Mouse (Mus musculus) left cerebral cortex, adult 9 months (tissue): ENCODE measurements around the gene Nkain2.

Source experiments
- DNase-seq, 2 experiments: peaks; one replicate each; pipeline ENCODE4 v3.0.0; 2022; ENCODE audit warnings: low spot score in 2 of 2

Nkain2 gene

DNA sequence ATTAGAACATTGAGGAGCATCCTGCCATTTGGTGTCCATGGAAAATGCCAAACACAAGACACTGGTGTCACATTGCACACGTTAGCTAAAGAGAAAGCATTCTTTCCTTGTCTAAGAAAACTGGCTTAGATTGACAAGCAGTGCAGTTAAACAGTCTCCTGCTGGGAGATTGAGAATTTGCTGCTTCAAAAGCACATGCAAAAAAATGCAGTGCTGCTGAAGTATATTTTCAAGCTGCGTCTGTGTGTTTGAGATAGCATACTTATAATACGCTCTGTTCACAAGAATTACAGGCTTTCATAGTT is 313.0 kb downstream of the Nkain2 start:
- no peak for DNase-seq

DNA sequence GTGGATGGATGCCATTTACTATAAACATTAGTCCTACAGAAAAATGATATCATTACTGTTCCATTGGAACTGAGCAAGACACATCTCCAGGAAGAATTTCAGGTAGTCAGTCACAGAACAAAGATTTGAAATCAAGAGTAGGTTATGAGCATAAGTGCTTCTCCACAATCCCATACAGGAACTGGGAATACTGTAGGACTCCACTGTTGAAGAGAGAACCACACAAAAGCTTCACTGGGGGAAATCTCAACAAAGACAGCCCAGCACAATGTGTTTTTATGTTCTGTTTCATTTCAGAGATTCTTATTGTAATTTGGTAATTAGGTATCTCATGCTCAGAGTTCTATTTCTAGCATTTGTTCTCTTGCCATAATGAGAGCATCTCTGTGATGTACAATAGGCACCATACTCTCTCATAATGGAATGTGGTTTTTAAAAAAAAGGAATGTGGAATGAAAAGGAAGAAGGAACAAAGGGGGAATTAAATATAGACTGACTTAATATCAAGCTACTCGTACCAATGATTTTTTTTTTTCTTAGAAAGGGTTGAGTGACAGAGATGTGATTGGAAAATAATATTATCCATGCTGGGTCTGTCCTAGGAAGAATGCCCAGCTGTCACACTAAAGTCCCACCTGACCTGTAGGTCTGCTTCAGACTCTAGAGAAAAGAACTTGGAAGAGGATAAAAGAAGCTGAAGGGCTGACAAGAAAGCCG is 313.5 kb downstream of the Nkain2 start:
- DNase-seq: no peak

DNA sequence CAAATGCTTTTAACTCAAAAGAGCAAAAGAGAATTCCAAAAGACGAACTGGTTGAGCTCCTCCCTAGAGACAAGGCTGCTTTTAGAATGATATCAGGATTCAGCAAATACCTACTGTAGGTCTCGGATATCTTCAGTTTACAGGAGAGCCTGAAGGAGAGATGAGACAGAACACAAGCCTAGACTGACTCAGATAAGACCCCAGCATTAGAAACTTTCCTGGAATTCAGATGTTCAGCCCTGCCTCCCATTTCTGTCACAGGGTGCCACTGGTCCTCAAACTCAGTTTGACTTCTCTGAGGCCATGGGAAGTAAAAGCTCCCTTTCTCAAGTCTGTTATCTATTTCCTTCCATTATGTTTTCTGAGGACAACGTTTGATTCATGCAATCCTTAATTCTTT is 332.6 kb downstream of the Nkain2 start:
- no peak for DNase-seq

DNA sequence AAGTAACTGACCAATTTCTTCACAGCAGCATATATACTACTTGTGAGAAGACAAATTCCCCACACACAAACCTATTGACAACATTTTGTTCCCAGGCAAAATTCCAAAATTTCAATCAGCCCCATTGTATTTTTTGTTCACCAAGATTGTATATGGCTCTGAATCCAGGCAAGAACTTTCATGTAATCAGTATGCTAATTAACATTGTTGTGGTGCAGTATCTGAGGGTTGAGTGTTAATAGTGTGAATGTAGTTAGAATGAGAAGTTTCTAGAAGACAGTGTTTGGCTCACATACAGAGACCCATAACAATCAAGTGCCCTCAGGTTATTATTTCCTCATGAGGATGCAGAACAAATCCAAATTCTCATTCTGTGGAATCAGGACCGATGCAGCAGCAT is 354.2 kb downstream of the Nkain2 start:
- no peak for DNase-seq

DNA sequence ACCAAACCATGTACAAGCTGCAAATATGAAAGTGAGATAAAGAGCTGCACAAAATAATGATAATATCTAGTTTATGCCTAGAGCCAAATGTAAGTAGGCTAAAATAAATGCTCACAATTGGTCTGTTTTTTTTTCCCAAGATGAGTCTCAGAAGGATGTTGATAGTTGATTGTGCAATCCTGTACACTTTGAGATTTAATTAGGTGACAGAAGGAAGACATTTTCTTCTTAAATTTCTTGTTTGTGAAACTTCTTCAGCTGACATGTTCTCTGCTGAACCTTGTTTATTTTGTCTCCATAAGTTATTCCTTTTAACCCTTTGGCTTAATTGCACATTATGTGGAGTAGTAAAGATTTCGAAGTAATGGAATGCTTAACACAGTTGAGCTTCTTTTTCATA is 379.4 kb downstream of the Nkain2 start:
- no peak for DNase-seq

DNA sequence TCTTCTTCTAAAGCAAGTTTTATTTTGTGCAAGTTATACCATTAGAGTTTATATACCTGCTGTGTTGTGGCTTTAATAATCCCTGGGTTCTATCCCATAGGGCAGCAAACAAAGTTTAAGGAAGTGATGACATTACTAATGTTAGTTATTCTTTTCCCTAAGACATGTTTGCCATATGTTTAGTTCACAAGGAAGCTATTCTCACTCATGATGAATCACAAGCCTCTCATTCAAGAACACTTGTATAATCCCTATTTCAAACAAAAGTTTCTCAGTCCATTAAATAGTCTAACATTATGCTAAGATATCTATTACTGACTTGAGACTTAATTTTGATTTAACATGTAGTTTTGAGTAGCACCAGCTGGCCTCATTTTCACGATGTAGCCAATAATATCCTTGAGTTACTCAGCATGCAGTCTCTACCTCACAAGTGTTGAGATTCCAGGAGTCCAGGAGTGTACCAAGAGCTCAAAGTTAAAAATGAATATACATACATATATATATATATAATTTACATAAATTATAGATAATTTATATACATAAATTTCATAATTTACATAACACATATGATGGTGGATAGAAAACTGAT is 395.6 kb downstream of the Nkain2 start:
- no peak for DNase-seq

DNA sequence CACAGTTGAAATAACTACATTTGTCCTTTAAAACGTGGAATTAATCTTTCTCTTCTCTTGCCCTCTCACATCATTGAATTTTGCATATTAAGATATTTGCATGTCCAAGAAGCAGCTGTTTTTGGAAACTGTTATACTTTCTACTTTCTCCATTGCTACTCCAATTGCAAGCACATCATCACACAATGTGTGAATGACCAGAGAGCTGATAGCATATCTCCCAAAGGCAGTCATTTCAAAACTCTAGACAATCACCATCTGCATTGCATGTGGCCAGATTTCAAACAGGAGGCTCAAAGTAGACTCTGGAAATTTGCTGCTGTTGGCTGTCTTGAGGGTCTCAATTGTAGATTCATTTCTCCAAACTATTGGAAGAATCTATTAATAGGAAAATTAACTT is 396.7 kb downstream of the Nkain2 start:
- no peak for DNase-seq

DNA sequence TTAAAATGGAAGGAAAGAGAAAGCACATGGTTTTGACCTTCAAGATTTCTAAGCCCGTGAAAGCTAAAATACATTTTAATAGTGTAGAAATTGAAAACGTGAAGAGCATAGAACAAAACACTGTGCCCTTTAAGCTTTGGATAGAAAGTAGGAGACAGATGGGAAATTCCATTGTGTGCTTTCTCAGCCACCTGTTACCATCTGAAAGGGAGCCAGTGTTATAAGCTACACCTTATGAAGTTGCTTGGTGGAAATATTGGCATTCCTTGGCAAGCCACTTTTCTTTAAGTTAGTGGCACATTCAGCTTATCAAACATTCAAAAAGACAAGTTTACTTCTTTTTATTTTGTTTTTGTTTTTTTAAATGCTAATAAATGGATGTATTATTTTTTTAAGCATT is 427.5 kb downstream of the Nkain2 start:
- peak in 1 of 2 experiments; percentile 8 for DNase-seq

DNA sequence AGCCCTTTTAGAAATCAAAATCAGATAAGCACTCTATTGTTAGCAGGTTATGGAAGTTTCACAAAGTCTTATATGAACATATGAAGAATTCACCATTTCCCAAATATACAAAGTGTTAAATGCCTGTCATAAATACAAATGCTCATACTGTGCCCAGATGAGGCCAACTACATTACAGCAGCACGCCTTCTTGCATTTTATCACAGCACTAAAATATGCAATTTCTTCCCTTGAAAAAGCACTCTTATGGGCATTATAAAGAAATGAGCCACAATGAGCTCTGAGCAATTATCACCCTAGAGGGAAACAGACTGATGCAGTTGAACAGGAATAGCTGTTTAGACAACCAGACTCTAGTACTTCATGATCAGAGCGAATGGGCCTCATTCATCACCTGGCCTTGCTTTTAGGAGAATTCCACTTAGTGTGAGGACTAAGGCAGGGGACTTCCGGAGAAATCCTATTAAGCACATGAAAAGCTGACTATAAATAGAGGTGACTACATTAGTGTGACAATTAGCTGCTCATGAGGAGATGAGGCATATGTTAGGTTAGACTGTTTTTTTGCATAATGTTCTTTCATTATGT is 450.2 kb downstream of the Nkain2 start:
- no peak for DNase-seq

DNA sequence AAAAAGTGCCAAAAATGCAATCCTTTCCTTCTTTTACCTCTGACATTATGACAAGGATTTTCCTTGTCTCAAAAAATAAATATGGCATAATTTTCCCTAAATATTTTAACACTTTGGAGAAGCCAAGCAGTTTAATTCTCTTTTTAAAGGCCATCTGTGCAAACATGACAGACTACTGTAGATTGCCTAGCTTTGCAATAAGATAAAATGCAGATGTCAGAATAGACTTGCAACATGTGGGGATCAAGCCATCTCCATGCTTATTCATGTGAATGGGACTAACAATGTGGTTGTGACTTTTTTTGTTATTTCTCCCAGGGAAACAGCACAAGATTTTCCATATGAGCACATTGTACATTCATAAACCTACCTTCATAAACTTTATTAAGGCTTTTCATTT is 476.0 kb downstream of the Nkain2 start:
- DNase-seq: no peak

DNA sequence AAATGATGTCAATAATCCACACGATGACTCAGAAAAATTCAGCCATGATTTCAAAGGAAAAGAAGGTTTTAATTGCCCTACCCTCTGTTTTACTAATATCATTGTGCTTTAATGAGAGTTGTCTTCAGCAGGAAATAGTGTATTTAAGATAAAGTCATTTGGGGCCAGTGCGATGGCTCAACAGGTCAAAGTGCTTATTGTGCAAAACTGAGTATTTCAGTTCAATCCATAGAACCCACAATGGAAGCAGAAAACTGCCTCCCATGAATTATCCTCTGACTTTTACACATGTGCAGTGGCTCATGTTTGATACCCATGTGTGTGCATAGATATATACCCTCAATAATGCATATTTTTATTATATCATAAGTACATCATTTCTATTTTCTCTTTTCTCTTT is 478.9 kb downstream of the Nkain2 start:
- no peak for DNase-seq

DNA sequence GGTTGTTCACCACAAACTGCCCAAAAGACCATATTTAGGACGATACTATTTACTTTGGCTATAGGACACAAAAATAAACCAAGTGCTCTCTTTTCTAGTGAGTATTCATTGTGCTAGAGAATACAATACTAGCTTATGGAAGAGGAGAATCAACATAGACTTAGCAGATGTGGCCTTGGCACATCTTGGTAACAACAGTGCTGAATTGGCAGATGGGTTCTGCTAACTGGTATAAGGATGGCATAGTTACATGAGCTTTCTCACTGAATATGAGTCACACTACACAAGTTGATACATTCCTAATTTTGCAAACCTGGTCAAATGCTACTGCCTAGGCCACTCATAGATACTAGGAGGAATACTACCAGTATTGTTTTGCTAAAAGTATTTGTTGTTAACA is 489.3 kb downstream of the Nkain2 start:
- no peak for DNase-seq

DNA sequence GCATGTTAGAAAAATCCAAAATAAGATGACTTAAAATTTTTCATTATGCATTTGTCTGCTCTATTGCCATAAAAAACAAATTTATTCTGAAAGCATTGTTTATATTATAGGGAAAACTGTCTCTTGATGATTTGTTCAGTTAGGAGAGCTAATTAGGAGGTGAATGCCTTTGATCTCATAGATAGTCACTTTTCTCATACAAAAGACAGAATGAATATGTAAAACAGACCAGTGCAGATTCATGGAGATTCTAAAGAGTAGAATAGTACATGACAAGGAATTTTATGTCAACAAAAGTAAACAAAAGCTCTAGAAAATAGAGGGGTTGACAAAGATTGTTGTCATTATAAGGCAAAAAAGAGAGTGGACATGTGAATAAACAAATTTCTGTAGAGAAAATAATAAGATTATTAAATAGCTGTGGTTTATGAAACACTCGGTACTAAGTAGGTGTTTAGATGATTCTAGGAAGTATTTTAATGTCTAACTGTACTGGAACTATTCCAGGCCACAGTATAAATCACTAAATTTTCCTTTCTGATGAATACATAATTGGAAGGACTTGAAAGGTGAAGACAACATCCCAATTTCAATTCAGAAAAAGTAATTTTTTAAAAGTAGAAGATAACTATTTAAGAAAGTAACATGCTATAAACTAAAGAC is 496.3 kb downstream of the Nkain2 start:
- no peak for DNase-seq

DNA sequence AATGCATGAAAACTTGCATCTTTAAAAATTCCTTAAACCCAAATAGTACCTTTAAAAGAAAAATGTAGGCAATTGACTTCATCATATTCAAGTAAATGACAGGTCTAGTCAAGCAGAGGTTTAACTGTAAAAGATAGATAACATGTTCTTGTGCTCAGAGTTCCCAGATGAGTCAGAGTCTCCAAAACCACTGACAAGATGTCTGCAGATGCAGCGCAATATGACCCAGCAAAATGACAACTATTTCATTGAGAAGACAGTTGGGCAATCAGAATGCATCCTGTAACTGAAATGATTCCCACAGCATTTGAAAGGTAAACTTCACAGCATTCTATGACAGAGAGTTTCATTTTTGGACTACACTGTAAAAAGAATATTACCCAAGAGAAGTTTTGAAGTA is 496.9 kb downstream of the Nkain2 start:
- no peak for DNase-seq

DNA sequence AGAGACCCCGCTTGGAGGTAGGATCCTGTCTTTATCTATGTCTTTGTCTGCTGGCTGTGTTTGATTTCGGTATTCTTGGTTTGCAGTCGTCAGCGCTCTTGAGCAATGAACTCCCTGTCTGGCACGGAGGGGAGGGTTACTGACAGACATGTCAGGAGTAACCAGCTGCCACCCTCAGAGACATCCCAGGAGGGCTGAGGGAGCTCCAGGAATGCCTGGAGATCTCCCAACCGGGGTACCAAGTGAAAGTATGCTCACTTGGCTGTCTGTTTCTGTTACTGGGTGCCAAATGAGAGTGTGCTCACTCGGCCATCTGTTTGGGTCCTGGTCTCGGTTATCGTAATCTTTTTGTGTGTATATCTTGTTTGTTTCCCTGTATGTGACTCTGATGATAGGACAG is 577.5 kb downstream of the Nkain2 start:
- no peak for DNase-seq

DNA sequence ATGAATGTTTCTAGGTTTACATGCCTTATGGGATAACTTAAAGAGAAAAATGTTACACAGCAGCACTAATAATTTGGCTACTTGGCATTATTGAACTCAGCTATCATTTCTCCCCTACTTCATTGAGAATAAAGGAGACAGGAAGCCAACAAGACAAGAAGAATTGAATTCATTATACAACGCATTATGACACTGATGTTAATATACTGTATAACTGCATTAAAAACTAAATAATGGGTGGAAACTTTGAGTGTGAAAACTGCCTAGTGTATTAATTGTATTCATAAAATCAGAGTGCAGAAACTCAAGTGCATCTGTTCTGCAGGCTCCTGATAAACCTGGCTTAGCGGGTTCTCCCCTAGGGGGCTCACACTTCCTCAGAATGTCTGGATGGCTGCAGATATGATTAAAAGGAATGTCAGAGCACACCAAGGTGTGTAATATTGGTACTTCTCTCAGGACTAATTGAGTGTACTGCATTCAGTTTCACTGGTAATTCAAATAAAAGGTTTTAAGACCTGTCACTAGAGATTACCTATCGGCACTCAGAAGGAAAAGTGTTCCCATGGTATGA is 589.2 kb downstream of the Nkain2 start:
- DNase-seq: no peak

DNA sequence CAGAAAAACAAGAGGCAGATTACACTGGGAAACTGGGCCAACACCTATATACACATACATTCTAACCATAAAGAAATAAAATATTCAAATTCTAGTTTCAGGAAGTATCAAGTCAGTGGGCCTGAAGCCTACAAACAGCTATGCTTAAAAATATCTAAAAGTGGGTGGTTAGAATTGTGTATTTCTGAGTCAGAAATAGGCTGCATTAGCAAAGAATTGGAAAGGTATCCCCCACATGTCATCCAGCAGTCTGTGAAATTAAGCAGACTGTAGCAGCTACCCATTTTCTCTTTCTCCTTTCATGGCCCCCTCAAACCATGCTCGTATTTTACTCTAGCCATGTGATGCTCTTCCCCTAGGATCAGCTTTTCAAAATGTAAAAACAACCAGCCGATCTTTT is 599.8 kb downstream of the Nkain2 start:
- DNase-seq: peak; percentile 4 to 22

DNA sequence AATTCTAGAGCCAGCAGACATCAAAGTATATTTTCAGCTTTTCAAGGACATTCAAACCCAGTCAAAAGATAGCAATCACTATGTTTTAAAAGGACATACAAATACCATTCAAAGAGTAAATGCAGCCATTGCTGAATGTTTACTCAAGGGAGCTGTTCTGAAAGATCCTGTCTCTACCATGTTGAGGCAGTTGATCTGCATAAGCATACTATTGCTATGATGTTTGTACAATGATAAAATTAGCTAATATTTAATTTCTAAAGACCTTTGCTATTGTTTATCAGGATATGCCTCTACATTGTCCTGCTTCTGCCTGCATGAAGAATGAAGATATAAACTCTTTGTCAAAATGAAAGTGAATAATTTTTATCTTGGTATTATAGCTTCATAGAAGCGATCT is 606.6 kb downstream of the Nkain2 start:
- no peak for DNase-seq

DNA sequence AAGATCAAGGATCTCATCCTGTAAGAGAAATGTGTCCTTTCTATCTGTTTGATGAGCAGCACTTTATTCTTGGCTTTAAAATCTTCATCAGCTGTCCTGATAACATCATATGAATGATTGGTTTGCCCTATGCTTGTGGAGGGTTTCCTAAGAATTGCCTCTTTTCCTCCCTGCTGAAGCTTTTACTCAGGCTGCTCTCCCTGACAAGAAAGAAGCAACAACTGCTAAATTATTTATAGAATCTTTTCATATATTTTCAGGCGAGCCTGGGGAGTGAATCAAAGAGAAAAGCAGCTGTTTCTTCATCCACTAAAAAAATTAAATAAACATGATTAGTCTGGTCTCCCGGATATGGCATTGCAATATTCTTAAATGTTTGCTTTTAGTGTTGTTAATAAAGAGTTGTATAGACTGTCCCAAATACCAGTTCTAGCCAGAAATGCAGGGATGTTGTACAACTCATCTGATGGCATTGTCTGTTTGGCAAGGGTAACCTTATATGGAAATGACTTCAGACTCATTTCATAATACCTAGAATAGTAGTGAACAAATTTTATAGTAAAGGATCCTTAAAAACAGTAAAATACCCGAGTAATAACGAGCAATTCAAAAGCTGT is 646.9 kb downstream of the Nkain2 start:
- no peak for DNase-seq

DNA sequence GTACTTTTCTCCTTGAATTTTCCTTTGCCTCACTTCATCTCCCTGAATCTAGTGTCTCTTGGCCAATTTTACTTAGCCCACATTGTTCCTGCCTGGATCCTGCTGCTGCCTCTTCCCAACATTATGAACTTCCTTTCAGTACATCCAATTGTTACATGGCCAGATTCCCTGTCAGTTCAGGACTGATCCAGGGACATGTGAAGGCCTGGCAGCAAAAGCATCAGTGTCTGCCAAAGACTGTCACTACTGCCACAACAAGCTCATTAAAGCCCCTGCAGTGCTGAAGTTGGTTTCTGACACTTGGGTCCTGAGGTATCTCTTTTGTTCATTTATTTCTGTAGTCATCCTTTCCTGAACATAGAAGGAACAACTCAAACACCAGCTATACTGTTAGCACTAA is 649.1 kb downstream of the Nkain2 start:
- DNase-seq: no peak

DNA sequence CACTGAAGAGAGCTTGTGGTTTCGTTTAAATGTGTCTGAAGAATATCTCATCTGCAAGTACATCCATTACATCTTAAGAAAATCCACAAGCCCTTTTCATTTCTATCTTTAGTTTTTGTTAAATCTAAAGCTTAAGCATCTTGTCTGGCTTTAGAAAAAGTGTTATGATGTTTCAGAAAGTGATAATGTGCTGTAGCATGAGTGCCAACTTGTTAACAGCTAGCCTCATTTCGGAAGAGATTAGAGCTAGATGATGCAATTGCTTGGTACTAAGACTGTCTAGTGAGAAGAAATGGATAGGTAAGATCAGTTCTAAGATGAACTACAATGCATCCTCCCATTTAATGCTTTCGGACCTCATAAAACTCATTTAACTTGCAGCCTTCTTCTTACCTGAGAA is 707.3 kb downstream of the Nkain2 start:
- peak; percentile 5 to 15 for DNase-seq

DNA sequence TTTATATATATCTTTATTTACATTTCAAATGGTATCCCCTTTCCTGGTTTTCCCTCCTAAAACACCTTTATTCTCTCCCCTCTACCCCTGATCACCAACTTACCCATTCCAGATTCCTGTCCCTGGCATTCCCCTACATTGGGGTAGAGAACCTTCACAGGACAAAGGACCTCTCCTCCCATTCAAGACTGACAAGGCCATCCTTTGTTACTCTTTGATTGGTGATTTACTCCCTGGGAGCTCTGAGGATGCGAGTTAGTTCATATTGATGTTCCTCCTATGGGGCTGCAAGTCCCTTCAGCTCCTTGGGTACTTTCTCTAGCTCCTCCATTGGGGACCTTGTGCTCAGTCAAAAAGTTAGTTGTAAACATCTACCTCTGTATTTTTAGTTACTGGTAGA is 798.9 kb downstream of the Nkain2 start:
- DNase-seq: no peak
